Mouse (Mus musculus): ENCODE measurements around the gene Cttnbp2nl. TPM values are rescaled to one million over a fixed set of nuclear protein-coding genes. Genes with fewer than 3 reads are reported as not detected.

Gene Cttnbp2nl
- polyA plus RNA-seq, 1 experiment, result not detected

- no peak for TF ChIP-seq GATA1 (IDR thresholded peaks at IDR 0.05; ENCODE audit: low read length)
These were observed 86.9 kb downstream of the Cttnbp2nl start for GRCm38 (mm10) chr3:104965991-104966554.

GRCm38 (mm10) chr3:104965070-104965855 lies 87.7 kb downstream of the Cttnbp2nl start:
- TF ChIP-seq GATA1 (IDR thresholded peaks at IDR 0.05; ENCODE audit: low read length), result no peak

DNA sequence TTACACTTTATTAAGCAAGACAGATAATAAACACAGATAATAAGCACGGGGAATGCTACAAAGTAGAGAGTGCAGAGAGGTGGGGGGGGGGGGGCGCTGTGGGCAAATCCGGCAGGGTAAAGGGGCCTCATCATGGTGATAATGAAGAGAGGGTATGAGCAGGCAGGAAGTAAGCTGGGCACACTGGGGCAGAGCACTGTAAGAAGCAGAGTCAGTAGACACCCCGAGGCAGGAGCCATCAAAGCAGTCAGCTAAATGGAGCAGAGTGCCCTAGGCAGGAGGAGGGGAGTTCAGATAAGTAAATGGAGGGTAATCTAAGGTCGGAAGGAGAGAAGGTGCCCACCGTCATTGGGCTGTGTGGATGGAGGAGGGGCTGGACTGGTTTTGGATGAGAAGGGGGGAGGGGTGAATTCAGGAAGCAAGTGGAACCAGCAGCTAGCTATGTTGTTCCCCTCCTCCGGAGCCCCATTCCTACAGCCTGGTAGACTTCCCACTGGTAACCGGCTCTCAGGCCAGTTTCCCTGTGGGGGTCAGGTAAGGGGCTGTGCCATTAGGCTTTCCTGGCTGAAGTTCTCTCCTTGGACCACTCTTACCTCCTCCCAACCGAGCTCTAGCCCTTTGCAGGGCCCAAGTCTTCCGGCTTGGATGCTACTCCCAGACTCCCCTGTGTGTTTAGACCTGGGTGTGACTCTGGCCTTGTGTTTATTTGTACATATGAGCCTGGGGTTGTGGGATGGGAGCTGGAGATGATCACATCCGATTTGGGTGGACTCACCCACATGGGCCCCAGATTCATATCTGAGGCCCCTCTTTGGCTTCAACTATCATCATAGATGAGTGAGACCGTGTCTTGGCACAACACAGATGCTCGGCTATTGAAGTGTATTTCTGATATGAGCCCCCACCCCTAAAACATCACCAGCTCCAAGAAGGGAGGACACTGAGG lies 89.3 kb downstream of the Cttnbp2nl start:
- TF ChIP-seq GATA1 (IDR thresholded peaks at IDR 0.05; ENCODE audit: low read length), result no peak

- TF ChIP-seq GATA1 (IDR thresholded peaks at IDR 0.05; ENCODE audit: low read length), result no peak
These were observed 90.1 kb downstream of the Cttnbp2nl start for GRCm38 (mm10) chr3:104962866-104963265.

DNA sequence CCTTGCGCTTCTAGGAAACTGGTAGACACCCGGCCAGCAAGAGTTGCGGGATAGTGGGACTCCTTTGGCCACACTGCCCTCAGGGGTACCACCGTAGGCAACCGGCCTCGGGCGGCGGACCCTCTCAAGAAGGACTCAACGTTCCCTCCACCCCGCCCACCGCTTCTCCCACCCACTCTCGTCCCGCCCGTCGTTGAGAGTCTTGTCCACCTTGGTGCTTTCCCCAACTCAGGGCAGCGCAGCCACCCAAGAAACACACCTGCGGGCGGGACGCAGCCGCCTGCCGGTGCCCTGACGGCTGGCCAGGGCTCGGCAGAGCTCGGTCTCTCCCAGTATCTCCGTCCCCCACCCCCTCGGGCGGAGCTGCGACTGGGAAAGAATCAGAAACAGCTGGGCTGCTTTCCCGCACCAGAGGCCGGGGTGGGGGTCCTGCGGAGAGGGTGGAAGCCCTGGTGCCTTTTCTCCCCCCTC lies 90.8 kb downstream of the Cttnbp2nl start:
- TF ChIP-seq GATA1 (IDR thresholded peaks at IDR 0.05; ENCODE audit: low read length), result no peak

DNA sequence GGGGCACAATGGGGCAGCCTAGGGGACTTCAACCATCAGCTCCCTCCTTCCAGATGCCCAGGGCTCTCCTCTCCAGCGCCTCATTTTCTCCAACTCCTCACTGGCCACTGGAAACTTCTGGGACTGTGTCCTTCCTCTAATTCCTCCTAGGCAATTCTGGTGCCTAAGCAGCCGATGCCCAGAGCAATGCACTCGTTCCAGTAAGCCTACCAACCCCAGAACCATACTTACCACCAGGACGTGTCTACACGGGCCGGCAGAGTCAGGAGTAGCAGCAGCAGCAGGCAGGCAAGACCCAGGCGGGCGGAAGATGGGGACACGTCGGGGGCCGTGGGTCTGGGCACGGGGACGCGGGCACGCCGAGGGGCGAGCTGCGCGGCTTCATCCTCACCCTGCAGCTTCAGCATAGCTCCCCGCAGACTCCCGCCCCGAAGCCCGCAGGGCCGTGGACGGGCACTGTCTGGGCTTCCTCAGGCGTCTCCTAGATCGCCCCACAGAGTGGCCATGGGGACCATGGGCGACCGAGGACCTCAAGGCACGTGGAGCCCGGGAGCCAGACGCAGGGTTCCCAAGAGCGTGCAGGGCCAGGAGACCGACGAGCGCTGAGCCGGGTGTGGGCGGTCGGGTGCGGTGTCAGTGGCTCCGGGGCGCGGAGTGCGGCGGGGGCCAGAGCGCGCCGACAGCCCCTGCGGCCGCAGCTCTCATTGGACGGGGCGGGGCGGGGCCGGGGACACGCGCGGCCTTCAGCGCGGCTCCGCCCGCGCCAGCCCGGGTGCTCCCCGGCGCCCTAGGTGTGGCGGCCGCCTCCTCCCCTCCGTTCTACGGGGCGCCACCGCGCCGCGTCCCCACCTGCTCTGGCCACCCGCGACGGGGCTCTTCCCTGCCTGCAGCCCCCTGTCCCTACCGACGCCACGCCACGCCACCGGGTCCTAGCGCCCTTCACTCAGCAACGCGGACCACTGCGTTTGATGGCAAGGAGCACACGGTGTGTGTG lies 91.6 kb downstream of the Cttnbp2nl start, which contains the start of gene Wnt2b:
Gene Wnt2b, minus strand, starts transcription at position 856 of the 994 bp plus-strand sequence.
- no peak for TF ChIP-seq GATA1 (IDR thresholded peaks at IDR 0.05; ENCODE audit: low read length)

DNA sequence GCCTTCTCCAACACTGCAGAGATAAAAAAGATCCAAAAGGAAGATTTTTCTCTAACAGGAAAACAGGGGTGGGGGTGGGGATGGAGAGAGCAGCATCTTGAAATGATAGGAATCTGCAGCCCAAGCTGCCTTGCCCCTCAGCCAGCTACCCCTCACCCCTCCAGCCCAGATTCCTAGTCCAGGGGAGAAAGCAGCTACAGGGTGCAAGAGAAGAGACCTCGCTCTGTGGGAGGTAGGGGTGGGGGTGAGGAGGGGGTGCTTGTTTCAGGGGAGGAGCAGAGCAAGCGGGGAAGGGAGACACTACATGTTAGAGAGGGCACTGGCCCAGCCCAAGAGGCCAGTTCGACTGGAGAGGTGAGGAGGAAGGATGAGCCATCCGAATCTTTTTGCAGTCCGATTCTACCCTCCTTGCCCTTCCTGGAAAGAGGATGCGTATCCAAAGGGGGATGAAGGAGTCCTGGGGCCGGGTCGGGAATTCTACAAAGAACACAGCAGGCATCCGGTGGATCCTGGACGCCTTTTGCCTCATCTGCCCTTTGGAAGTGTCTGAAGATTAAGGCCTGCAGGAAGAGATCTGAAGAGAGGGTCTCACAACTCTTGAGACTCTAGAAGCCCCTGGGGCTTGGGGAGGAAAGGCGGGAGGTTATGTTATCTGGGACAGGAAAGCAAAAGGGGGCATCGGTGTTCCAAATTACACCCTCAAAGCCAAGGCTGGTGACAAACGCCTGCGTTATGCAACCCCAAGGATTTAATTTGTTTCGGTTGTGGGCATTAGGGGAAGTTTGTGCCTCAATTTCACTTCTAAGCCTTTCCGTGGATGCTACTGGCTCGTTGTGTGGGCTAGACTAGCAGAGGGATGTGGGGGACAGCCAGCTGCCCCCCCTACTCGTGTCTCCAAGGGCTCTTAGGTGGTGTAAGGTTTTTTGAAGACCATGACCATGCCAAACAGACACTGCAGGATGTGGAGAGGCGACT lies 92.6 kb downstream of the Cttnbp2nl start:
- TF ChIP-seq GATA1 (IDR thresholded peaks at IDR 0.05; ENCODE audit: low read length), result no peak

- no peak for TF ChIP-seq GATA1 (IDR thresholded peaks at IDR 0.05; ENCODE audit: low read length)
These were observed 96.8 kb downstream of the Cttnbp2nl start for GRCm38 (mm10) chr3:104956131-104956581.

DNA sequence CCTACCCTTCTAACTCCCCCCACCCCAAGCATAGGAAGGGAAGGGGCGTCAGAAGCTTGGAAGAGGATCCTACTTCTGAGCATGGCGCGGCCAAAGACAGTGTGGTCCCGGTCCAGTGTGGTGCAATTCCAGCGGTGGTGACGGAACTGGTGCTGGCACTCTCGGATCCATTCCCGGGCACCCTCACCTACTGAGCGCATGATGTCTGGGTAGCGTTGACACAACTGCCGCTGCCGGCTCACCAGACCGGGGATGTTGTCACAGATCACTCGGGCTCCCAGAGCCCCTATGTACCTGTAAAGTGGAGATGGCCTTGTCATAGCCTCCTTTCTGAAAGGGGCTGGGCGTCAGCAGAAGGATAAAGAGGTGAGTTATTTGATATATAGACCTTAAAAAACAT lies 98.4 kb downstream of the Cttnbp2nl start:
- no peak for TF ChIP-seq GATA1 (IDR thresholded peaks at IDR 0.05; ENCODE audit: low read length)

- no peak for TF ChIP-seq GATA1 (IDR thresholded peaks at IDR 0.05; ENCODE audit: low read length)
These were observed 98.8 kb downstream of the Cttnbp2nl start for GRCm38 (mm10) chr3:104954137-104954536.

GRCm38 (mm10) chr3:104952891-104953670 lies 99.9 kb downstream of the Cttnbp2nl start:
- TF ChIP-seq GATA1 (IDR thresholded peaks at IDR 0.05; ENCODE audit: low read length), result no peak

Other genes starting within 250 kb of the Cttnbp2nl start
- gene Mov10, start 234.6 kb downstream of the Cttnbp2nl start, polyA plus RNA-seq (2012), result 42.9 and 49.6 TPM in 2 replicates
- 4.8 and 5.1 TPM in 2 replicates for gene St7l, start 189.1 kb downstream of the Cttnbp2nl start, polyA plus RNA-seq (2012)
- 9.2 and 11.8 TPM in 2 replicates for gene Capza1, start 188.6 kb downstream of the Cttnbp2nl start, polyA plus RNA-seq (2012)
- gene Wnt2b, start 91.2 kb downstream of the Cttnbp2nl start, polyA plus RNA-seq (2012), result not detected in 2 replicates
- gene 4930564D02Rik, start 13.7 kb upstream of the Cttnbp2nl start, polyA plus RNA-seq (2012), result not detected in 2 replicates